Mouse (Mus musculus): ENCODE data around the gene Dnajb8. TPM values are rescaled to one million over a fixed set of nuclear protein-coding genes. Genes with fewer than 3 reads are reported as not detected.

Gene Dnajb8
- not detected for total RNA-seq (2022)

GRCm38 (mm10) chr6:88221968-88222367 lies at the start of gene Dnajb8:
Gene Dnajb8, plus strand, starts transcription at chr6:88222268.
- no peak for DNase-seq (ENCODE audit: low spot score in 2 of 2)

GRCm38 (mm10) chr6:88174191-88174590 lies 47.9 kb upstream of the Dnajb8 start:
- DNase-seq (ENCODE audit: low spot score in 2 of 2) = no peak

- DNase-seq (ENCODE audit: low spot score in 2 of 2) = no peak
Measured at GRCm38 (mm10) chr6:88174676-88175075, 47.4 kb upstream of the Dnajb8 start.

GRCm38 (mm10) chr6:88184671-88185070 lies 37.4 kb upstream of the Dnajb8 start:
- DNase-seq (ENCODE audit: low spot score in 2 of 2) = no peak

GRCm38 (mm10) chr6:88188148-88188547 lies 33.9 kb upstream of the Dnajb8 start:
- DNase-seq (ENCODE audit: low spot score in 2 of 2) = peak in 1 of 2 experiments; percentile 51

GRCm38 (mm10) chr6:88189312-88190042 lies 32.6 kb upstream of the Dnajb8 start:
- peak; percentile 53 to 66 for DNase-seq (ENCODE audit: low spot score in 2 of 2)

- no peak for DNase-seq (ENCODE audit: low spot score in 2 of 2)
Measured at GRCm38 (mm10) chr6:88190043-88190309, 32.1 kb upstream of the Dnajb8 start.

- no peak for DNase-seq (ENCODE audit: low spot score in 2 of 2)
Measured at GRCm38 (mm10) chr6:88190310-88191023, 31.6 kb upstream of the Dnajb8 start.

GRCm38 (mm10) chr6:88191024-88191365 lies 31.1 kb upstream of the Dnajb8 start:
- no peak for DNase-seq (ENCODE audit: low spot score in 2 of 2)

GRCm38 (mm10) chr6:88191411-88192070 lies 30.5 kb upstream of the Dnajb8 start:
- DNase-seq (ENCODE audit: low spot score in 2 of 2) = no peak

GRCm38 (mm10) chr6:88192756-88193155 lies 29.3 kb upstream of the Dnajb8 start:
- DNase-seq (ENCODE audit: low spot score in 2 of 2) = no peak

- DNase-seq (ENCODE audit: low spot score in 2 of 2) = no peak
Measured at GRCm38 (mm10) chr6:88193433-88194052, 28.5 kb upstream of the Dnajb8 start, which contains the start of gene Gata2. Gene Gata2, plus strand, starts transcription at chr6:88193891.

- no peak for DNase-seq (ENCODE audit: low spot score in 2 of 2)
Measured at GRCm38 (mm10) chr6:88194053-88194977, 27.8 kb upstream of the Dnajb8 start.

- DNase-seq (ENCODE audit: low spot score in 2 of 2) = no peak
Measured at GRCm38 (mm10) chr6:88194978-88195325, 27.1 kb upstream of the Dnajb8 start.

- DNase-seq (ENCODE audit: low spot score in 2 of 2) = no peak
Measured at GRCm38 (mm10) chr6:88196054-88196732, 25.9 kb upstream of the Dnajb8 start.

GRCm38 (mm10) chr6:88196733-88197312 lies 25.2 kb upstream of the Dnajb8 start:
- no peak for DNase-seq (ENCODE audit: low spot score in 2 of 2)

GRCm38 (mm10) chr6:88197313-88198069 lies 24.6 kb upstream of the Dnajb8 start:
- DNase-seq (ENCODE audit: low spot score in 2 of 2) = no peak

- DNase-seq (ENCODE audit: low spot score in 2 of 2) = no peak
Measured at GRCm38 (mm10) chr6:88198070-88198940, 23.8 kb upstream of the Dnajb8 start.

Measured in left cerebral cortex, adult 8-10 months (tissue).